Mouse (Mus musculus) adrenal gland, postnatal 4 days (tissue): ENCODE data around the gene Col12a1. TPM values are rescaled to one million over a fixed set of nuclear protein-coding genes. Genes with fewer than 3 reads are reported as not detected.
"Not testable (repeated sequence)": the region's sequence is repeated elsewhere in the genome, so short reads cannot be mapped to it uniquely, and the experiment has no call there.

Experiments
- DNase-seq, 2 experiments: peaks; one replicate each; pipeline ENCODE4 v3.0.0; 2021 to 2022; ENCODE audit warnings: low spot score in 2 of 2, mixed read lengths in 2 of 2
- total RNA-seq, 2 experiments: library from RNA; stranded (reverse); gene quantifications; 2 replicates each; pipeline ENCODE4 v1.2.3; 2021

The Col12a1 gene
- total RNA-seq, 2 experiments from 2014 or later, result 83.0 to 91.8 TPM

- DNase-seq, result no peak
Observed at GRCm38 (mm10) chr9:79689771-79690535, 28.7 kb downstream of the Col12a1 start.

GRCm38 (mm10) chr9:79689342-79689741 is 29.3 kb downstream of the Col12a1 start:
- no peak for DNase-seq

GRCm38 (mm10) chr9:79687227-79687626 is 31.4 kb downstream of the Col12a1 start:
- DNase-seq, result no peak

GRCm38 (mm10) chr9:79686049-79686448 is 32.6 kb downstream of the Col12a1 start:
- no peak for DNase-seq

- DNase-seq, result no peak
Observed at GRCm38 (mm10) chr9:79680453-79681240, 38.0 kb downstream of the Col12a1 start.

- DNase-seq, result not testable (repeated sequence)
Observed at GRCm38 (mm10) chr9:79668806-79669205, 49.8 kb downstream of the Col12a1 start.

- DNase-seq, result no peak
Observed at GRCm38 (mm10) chr9:79653327-79654150, 65.1 kb downstream of the Col12a1 start.

- DNase-seq, result no peak
Observed at GRCm38 (mm10) chr9:79648587-79648986, 70.0 kb downstream of the Col12a1 start.

- DNase-seq, result no peak
Observed at GRCm38 (mm10) chr9:79645757-79646156, 72.9 kb downstream of the Col12a1 start.

- no peak for DNase-seq
Observed at GRCm38 (mm10) chr9:79639430-79640090, 79.1 kb downstream of the Col12a1 start.

- no peak for DNase-seq
Observed at GRCm38 (mm10) chr9:79637879-79638278, 80.8 kb downstream of the Col12a1 start.

- DNase-seq, result no peak
Observed at GRCm38 (mm10) chr9:79634076-79634475, 84.6 kb downstream of the Col12a1 start.

GRCm38 (mm10) chr9:79631186-79631585 is 87.4 kb downstream of the Col12a1 start:
- no peak for DNase-seq

GRCm38 (mm10) chr9:79618839-79619597 is 99.6 kb downstream of the Col12a1 start:
- no peak for DNase-seq

- no peak for DNase-seq
Observed at GRCm38 (mm10) chr9:79617336-79617735, 101.3 kb downstream of the Col12a1 start.

GRCm38 (mm10) chr9:79616040-79616439 is 102.6 kb downstream of the Col12a1 start:
- no peak for DNase-seq

- DNase-seq, result peak in 1 of 2 experiments; percentile 17
Observed at GRCm38 (mm10) chr9:79610286-79610685, 108.3 kb downstream of the Col12a1 start.

GRCm38 (mm10) chr9:79609661-79610060 is 109.0 kb downstream of the Col12a1 start:
- DNase-seq, result no peak

GRCm38 (mm10) chr9:79608795-79609194 is 109.8 kb downstream of the Col12a1 start:
- no peak for DNase-seq

- no peak for DNase-seq
Observed at GRCm38 (mm10) chr9:79608062-79608531, 110.5 kb downstream of the Col12a1 start.
